Mouse (Mus musculus): Measurements from ENCODE around the gene Tcf7l2. TPM values are rescaled to one million over a fixed set of nuclear protein-coding genes. Genes with fewer than 3 reads are reported as not detected.

The Tcf7l2 gene
- polyA plus RNA-seq, 1 experiment from 2014 or later, result 142 TPM

DNA sequence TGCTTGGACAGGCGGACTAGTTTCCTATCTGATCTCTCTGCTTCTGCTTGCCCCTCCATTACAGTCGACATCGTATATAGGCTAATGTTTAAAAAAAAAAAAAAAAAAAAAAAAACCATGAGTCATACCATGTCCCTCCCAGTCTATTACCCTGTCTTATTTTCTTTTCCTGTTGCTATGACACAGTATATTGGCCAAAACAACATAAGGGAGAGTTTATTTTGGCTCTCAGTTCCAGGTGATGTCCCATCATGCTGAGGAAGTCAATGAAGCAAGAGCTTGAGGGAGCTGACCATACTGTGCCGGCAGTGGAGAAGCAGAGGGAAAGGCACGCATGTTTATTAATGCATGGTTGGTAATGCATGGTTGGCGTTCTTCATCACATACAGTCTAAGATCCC, 215.1 kb downstream of the Tcf7l2 start:
- Histone ChIP-seq H3K4me2 (no peak overlapping the region), H3K27me3 (no peaks in the 10 kb centered on the region), H3K9ac (no peak overlapping the region), H3K36me3 (no peaks in the 10 kb centered on the region), H3K4me3 (no peak overlapping the region), H3K9me3 (peaks cover 8% of the 10 kb centered on the region), H3K4me1 (peaks cover 11% of the 10 kb centered on the region), H3K27ac (no peak overlapping the region)
- WGBS, result 94% methylated on average over 6 of the region's 6 CpGs
- ATAC-seq (ENCODE audit: insufficient number of reproducible peaks, insufficient read depth, low FRiP score, low TSS enrichment, low read depth), result no peak

GRCm38 (mm10) chr19:55964421-55964820, 222.8 kb downstream of the Tcf7l2 start:
- Histone ChIP-seq H3K4me2 (no peak overlapping the region), H3K4me3 (no peak overlapping the region), H3K27ac (no peak overlapping the region), H3K9ac (no peak overlapping the region), H3K27me3 (no peaks in the 10 kb centered on the region), H3K4me1 (no peaks in the 10 kb centered on the region), H3K9me3 (peaks cover under 1% of the 10 kb centered on the region; the same call in 1 of the 2 replicates), H3K36me3 (no peaks in the 10 kb centered on the region)
- WGBS, result 97% methylated on average over 3 of the region's 3 CpGs
- no peak for ATAC-seq (ENCODE audit: insufficient number of reproducible peaks, insufficient read depth, low FRiP score, low TSS enrichment, low read depth)

DNA sequence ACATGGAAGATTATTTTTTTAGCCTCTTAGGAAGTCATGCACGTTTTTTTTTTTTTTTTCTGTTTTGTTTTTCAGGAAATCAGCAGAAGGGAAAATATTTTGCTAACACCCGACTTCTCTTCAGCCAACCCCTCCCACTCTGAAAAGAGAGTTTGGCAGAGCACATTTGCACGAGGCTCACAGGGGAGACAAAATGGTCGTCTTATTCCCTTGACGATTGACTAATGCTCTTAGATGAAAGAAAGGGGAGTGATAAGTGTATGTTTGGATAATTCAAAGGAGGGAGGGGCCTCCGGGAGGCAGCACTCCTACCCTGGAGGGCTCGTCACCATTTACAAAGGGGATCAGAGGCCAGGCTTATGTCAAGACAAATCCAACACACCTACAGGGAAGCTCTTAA, 224.4 kb downstream of the Tcf7l2 start:
- ATAC-seq (ENCODE audit: insufficient number of reproducible peaks, insufficient read depth, low FRiP score, low TSS enrichment, low read depth), result no peak
- Histone ChIP-seq H3K27ac (no peak overlapping the region), H3K4me3 (no peak overlapping the region), H3K4me1 (peaks cover 12% of the 10 kb centered on the region), H3K9me3 (no peaks in the 10 kb centered on the region), H3K9ac (no peak overlapping the region), H3K27me3 (0 out of 2 replicates have a peak, but pooled peaks cover 4% of the 10 kb centered on the region), H3K36me3 (no peaks in the 10 kb centered on the region), H3K4me2 (no peak overlapping the region)
- WGBS, result 40% methylated on average over 7 of the region's 7 CpGs

DNA sequence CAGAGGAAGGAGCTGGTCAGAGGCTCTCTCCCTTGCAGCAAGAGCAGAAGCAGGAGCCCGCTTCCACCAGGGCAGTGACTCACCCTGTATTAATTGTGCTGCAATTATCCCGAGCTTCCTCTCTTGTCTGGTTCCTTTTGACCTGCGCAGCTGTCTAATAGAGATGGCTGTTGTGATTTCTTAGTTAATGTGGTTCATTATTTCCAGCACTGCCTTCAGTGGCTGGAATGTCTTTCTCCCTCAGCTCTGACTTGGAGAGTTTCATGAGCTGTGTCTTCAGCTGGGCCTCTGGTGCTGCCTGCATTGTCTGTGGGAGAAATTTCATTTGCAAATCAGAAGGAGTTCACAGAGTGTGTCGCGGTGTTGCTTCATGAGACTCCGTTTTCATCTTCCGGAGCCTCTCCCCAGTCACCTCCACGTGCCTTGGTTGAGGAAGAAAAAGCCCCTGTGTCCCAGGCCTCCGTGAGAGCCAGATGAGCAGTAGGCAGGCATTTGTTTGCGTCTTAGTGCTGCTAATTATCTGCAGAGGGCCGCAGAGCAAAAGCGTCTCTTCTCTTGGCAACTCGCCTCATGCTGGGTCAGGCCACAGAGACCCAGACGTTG, 228.4 kb downstream of the Tcf7l2 start:
- H3K27ac ChIP-seq, result no peak overlapping the region
- H3K27me3 ChIP-seq, result 0 out of 2 replicates have a peak, but pooled peaks cover 4% of the 10 kb centered on the region
- no peak for ATAC-seq (ENCODE audit: insufficient number of reproducible peaks, insufficient read depth, low FRiP score, low TSS enrichment, low read depth)
- 10% methylated on average over 14 of the region's 14 CpGs for WGBS
- no peak overlapping the region for H3K9ac ChIP-seq
- H3K4me1 ChIP-seq, result peaks cover 12% of the 10 kb centered on the region
- no peak overlapping the region for H3K4me3 ChIP-seq
- H3K36me3 ChIP-seq, result no peaks in the 10 kb centered on the region
- no peak overlapping the region for H3K4me2 ChIP-seq
- no peaks in the 10 kb centered on the region for H3K9me3 ChIP-seq

DNA sequence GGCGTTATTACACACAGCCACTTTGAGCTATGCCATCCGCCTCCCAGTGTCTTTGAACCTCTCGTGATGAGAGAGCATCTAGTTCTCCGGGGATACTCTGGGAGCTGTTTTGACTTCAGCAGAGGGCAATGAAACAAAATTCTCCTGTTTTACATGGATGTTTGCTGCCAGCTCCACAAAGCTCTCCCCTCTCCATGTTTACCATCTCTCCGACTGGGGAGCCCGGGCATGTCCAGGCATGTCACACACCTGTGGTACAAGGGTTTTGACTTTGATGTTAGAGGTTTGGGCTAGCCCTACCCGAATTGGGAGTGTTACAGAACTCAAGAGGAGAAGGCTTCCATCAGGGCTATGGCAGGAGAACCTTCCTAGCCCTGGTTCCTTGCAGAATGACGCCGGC, 234.5 kb downstream of the Tcf7l2 start:
- no peaks in the 10 kb centered on the region for H3K4me1 ChIP-seq
- ATAC-seq (ENCODE audit: insufficient number of reproducible peaks, insufficient read depth, low FRiP score, low TSS enrichment, low read depth), result no peak
- no peak overlapping the region for H3K9ac ChIP-seq
- no peaks in the 10 kb centered on the region for H3K27me3 ChIP-seq
- H3K36me3 ChIP-seq, result no peaks in the 10 kb centered on the region
- H3K9me3 ChIP-seq, result no peaks in the 10 kb centered on the region
- H3K4me2 ChIP-seq, result no peak overlapping the region
- no peak overlapping the region for H3K4me3 ChIP-seq
- no peak overlapping the region for H3K27ac ChIP-seq
- 81% methylated on average over 9 of the region's 9 CpGs for WGBS
